Mouse (Mus musculus) cerebellum, adult 2 months (tissue): ENCODE measurements around the gene Atp1b1. TPM values are rescaled to one million over a fixed set of nuclear protein-coding genes. Genes with fewer than 3 reads are reported as not detected.

Experiments
- DNase-seq, 2 experiments: peaks; one replicate each; pipeline ENCODE4 v3.0.0; 2021
- H3K27ac ChIP-seq: fragments of 200-500 bp; 2 replicates; pipeline ENCODE4 v1.5.1; 2012; ENCODE audit warnings: low read length, control low read depth, inconsistent platforms; ENCODE audit not compliant: insufficient read depth
- H3K27me3 ChIP-seq: fragments of 200-500 bp; 2 replicates; pipeline ENCODE4 v1.6.1; 2012; ENCODE audit warnings: inconsistent platforms, mild to moderate bottlenecking, low read length, moderate library complexity; ENCODE audit not compliant: control insufficient read depth, insufficient read depth
- H3K4me1 ChIP-seq: fragments of 200-500 bp; 2 replicates; pipeline ENCODE4 v1.6.1; 2011; ENCODE audit warnings: low read length; ENCODE audit not compliant: control insufficient read depth, insufficient read depth
- H3K4me3 ChIP-seq: fragments of 200-500 bp; replicated peaks from 2 replicates; pipeline ENCODE3; 2011; ENCODE audit warnings: mild to moderate bottlenecking, low read depth, low read length, control low read depth; ENCODE audit not compliant: insufficient read depth
- CTCF ChIP-seq: fragments of 200-500 bp; IDR thresholded peaks from 2 replicates; pipeline ENCODE4 v1.5.1; 2011; ENCODE audit warnings: low read depth, mild to moderate bottlenecking, control low read depth, low read length, moderate library complexity, borderline replicate concordance; ENCODE audit not compliant: insufficient read depth
- POLR2A ChIP-seq: fragments of 200-500 bp; IDR thresholded peaks from 2 replicates; pipeline ENCODE4 v1.6.1; 2011; ENCODE audit warnings: low read length, control low read depth, borderline replicate concordance; ENCODE audit not compliant: insufficient read depth
- WGBS: fragments of 180-500 bp; shearing (Covaris S2); methylation state at CpG from one replicate; pipeline ENCODE4 v1.1.7; 2018; 5-methylcytosine and 5-hydroxymethylcytosine counted together
- polyA plus RNA-seq: library from polyadenylated mRNA; depleted of rRNA; stranded (reverse); fragments of >200 nt; gene quantifications from 2 replicates; pipeline ENCODE4 v1.2.3, GENCODE M21; 2012

Gene Atp1b1
- polyA plus RNA-seq, 1 experiment, result 1,580 TPM

DNA sequence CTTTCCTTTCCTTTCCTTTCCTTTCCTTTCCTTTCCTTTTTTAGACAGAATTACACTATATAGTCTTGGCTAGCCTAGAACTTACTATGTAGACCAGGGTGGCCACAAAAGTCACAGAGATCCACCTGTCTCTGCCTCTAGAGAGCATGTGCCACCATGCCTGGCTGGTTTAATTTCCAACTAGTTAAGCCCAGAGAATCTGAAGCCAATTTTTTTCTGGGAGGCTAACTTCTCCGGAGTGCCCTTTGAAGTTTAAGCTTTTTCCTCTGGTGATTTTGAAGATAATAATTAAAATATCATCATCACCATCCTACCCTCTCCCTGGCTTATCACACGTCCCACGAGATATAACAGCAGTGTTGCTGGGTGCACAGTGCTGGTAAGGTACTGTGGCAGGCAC lies 34.3 kb upstream of the Atp1b1 start:
- no peak for DNase-seq
- no peak overlapping the region for H3K27ac ChIP-seq
- no peak overlapping the region for H3K4me3 ChIP-seq
- TF ChIP-seq POLR2A, result no peak
- TF ChIP-seq CTCF, result no peak
- no peaks in the 10 kb centered on the region for H3K27me3 ChIP-seq
- peaks cover 3% of the 10 kb centered on the region; the same call in 1 of the 2 replicates for H3K4me1 ChIP-seq
- WGBS, result 78% methylated on average over 3 of the region's 3 CpGs

DNA sequence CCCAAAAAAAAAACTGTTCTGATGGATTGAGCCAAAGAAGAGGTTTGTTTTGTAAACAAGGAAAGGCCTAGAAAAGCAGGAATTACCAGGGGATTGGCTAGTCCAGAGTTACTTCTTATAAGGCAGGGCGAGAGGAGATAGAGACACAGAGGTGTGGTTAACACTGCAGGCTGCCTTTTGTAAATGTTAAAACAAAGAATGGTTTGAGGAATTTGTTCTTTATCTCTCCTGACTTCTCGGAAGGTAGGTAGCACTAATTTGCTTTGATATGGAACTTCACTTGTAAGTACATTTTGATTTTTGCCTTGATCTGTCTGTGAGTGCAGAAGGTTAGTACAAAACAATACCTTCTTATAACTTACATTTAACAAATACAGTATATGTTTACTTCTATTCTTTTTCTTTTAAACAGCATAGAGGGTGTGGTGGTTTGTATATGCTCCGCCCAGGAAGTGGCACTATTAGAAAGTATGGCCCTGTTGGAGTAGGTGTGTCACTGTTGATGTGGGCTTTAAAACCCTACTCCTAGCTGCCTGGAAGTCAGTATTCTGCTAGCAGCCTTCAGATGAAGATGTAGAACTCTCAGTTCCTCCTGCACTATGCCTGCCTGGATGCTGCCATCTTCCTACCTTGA lies 31.9 kb upstream of the Atp1b1 start:
- DNase-seq, result no peak
- Histone ChIP-seq H3K27ac (no peak overlapping the region), H3K4me1 (peaks cover 3% of the 10 kb centered on the region; the same call in 1 of the 2 replicates), H3K27me3 (no peaks in the 10 kb centered on the region), H3K4me3 (no peak overlapping the region)
- no peak for TF ChIP-seq POLR2A
- TF ChIP-seq CTCF, result no peak
- WGBS, result 95% methylated on average over 3 of the region's 3 CpGs

DNA sequence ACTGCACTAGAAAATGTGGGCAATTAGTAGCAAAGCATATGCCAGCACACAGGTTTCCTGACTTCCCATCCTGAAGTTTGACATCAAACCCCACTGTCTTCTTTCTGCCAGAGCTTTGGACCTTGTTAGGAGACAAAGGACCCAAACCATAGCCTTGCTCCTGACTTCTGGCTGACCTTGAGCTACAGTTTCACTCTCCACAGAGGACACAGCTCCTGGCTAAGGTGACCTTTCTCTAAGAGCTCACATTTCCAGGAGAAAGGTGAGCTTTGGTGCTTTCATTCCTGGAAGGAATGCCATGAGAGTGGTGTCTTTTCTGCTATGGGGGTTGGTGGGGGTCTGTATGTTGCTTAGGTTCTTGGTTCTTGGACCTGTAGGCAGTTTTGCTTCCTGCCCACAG lies 25.6 kb upstream of the Atp1b1 start:
- Histone ChIP-seq H3K27me3 (no peaks in the 10 kb centered on the region), H3K27ac (no peak overlapping the region), H3K4me3 (no peak overlapping the region), H3K4me1 (no peaks in the 10 kb centered on the region)
- TF ChIP-seq CTCF, result no peak
- no peak for TF ChIP-seq POLR2A
- DNase-seq, result no peak

DNA sequence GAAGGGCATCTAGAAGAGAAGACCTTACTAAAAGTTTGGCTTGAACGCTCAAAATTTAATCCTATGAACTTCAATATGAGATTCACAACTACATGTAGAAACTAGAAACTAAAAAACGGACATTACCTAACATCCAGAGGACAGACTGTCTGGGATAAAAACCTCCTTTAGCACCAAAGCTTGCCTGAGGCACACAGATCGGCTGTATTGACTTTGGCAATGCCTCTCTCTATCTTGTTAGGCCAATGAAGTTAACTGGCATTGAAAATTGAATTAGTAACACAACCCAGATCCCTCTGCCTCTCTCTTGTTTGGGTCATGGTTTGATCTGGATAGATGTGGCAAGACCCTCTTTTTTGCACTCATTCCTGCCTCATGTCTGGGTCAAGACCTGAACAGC lies 24.7 kb upstream of the Atp1b1 start:
- no peaks in the 10 kb centered on the region for H3K4me1 ChIP-seq
- no peak overlapping the region for H3K27ac ChIP-seq
- 93% methylated on average over 3 of the region's 3 CpGs for WGBS
- H3K4me3 ChIP-seq, result no peak overlapping the region
- no peaks in the 10 kb centered on the region for H3K27me3 ChIP-seq
- DNase-seq, result no peak
- TF ChIP-seq CTCF (no peak), POLR2A (no peak)

DNA sequence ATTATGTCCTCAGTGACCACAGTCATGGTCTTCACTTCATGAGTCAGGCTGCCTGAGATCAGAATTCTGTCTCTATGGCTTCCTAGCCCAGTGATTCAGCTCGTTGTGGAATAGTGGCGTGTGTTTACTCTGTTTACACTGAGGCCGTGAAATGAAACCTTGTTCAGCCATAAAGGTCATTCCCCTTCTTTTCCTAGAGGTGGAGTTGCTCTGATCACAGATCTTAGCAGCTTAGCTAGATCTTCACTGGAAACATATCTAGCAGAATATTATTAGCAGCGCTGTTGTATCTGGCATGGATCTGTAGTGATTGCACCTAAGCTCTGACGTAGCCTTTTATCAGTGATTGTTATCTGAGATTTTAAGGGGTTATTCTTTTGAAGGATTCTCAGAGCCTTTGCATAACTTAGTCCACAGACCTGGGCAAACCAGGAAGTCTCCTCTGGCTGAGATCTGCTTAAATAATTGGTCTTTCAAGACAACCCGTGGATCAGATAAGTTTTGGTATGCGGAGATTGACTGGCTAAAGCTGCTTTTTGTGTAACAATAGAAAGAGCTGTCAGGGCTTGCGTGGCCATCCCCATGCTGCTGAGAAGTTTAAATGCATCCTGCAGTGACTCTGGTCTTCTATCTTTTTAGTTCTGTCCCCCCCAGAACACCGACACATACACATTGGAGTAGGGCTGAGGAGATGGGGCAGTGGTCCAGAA lies 23.6 kb upstream of the Atp1b1 start:
- H3K4me1 ChIP-seq, result no peaks in the 10 kb centered on the region
- no peak overlapping the region for H3K27ac ChIP-seq
- no peak for DNase-seq
- no peak overlapping the region for H3K4me3 ChIP-seq
- TF ChIP-seq POLR2A, result no peak
- TF ChIP-seq CTCF, result no peak
- no peaks in the 10 kb centered on the region for H3K27me3 ChIP-seq
- WGBS, result 63% methylated on average over 9 of the region's 9 CpGs

- no peak for DNase-seq
- 89% methylated on average over 5 of the region's 5 CpGs for WGBS
- H3K4me3 ChIP-seq, result no peak overlapping the region
- no peaks in the 10 kb centered on the region for H3K27me3 ChIP-seq
- H3K27ac ChIP-seq, result no peak overlapping the region
- H3K4me1 ChIP-seq, result no peaks in the 10 kb centered on the region
- TF ChIP-seq CTCF (no peak), POLR2A (no peak)
Observed at GRCm38 (mm10) chr1:164480755-164481644, 22.8 kb upstream of the Atp1b1 start.

DNA sequence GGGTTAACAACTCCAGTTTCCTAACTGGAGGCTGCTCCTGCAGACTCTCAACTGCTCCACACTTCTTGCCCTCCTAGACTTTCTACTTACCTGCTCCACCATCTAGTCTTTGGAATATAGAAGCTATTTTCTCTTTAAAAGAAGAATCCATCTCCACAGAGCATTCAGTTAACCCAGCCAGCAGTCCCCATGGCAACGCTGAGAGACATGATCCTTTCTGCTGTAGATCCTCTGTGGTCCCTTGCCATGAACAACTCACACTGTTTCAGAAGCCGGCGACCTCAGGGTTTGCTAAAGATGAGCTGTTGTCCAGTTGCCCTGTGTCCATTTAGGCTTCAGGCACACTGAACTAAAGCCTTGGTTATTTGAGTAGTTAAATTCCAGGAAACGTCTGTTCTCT lies 17.7 kb upstream of the Atp1b1 start:
- TF ChIP-seq POLR2A (no peak), CTCF (no peak)
- DNase-seq, result no peak
- H3K4me1 ChIP-seq, result no peaks in the 10 kb centered on the region
- no peaks in the 10 kb centered on the region for H3K27me3 ChIP-seq
- H3K27ac ChIP-seq, result no peak overlapping the region
- 77% methylated on average over 4 of the region's 4 CpGs for WGBS
- H3K4me3 ChIP-seq, result no peak overlapping the region
